Mouse (Mus musculus) neural tube, embryonic 13.5 days (tissue): ENCODE measurements around the gene Hnrnpm. TPM values are rescaled to one million over a fixed set of nuclear protein-coding genes. Genes with fewer than 3 reads are reported as not detected.
"Not testable (repeated sequence)": the region's sequence is repeated elsewhere in the genome, so short reads cannot be mapped to it uniquely, and the experiment has no call there.

Experiments
- ATAC-seq: fragments of 200-750 bp; cut with Nextera tagmentation; 2 replicates; pipeline ENCODE4 v1.8.0; 2017; ENCODE audit warnings: low read depth, mild to moderate bottlenecking, moderate TSS enrichment, moderate library complexity
- H3K27ac ChIP-seq: fragments of 300-500 bp; sonication (generic); replicated peaks from 2 replicates; pipeline ENCODE4 v1.5.1; 2015; ENCODE audit warnings: moderate library complexity, mild to moderate bottlenecking, inconsistent platforms
- H3K27me3 ChIP-seq: fragments of 300-500 bp; sonication (generic); 2 replicates; pipeline ENCODE4 v1.6.1; 2015; ENCODE audit warnings: mild to moderate bottlenecking, inconsistent platforms
- H3K36me3 ChIP-seq: fragments of 300-500 bp; sonication (generic); 2 replicates; pipeline ENCODE4 v1.6.1; 2015; ENCODE audit warnings: mild to moderate bottlenecking, inconsistent platforms
- H3K4me1 ChIP-seq: fragments of 300-500 bp; sonication (generic); replicated peaks from 2 replicates; pipeline ENCODE4 v1.6.1; 2015; ENCODE audit warnings: inconsistent platforms
- H3K4me2 ChIP-seq: fragments of 300-500 bp; sonication (generic); 2 replicates; pipeline ENCODE4 v1.6.1; 2015; ENCODE audit warnings: inconsistent platforms, mild to moderate bottlenecking, moderate library complexity
- H3K4me3 ChIP-seq: fragments of 300-500 bp; sonication (generic); 2 replicates; pipeline ENCODE4 v1.5.1; 2015; ENCODE audit warnings: mild to moderate bottlenecking, inconsistent platforms
- H3K9ac ChIP-seq: fragments of 300-500 bp; sonication (generic); 2 replicates; pipeline ENCODE4 v1.6.1; 2015; ENCODE audit warnings: moderate library complexity, mild to moderate bottlenecking, inconsistent platforms
- H3K9me3 ChIP-seq: fragments of 300-500 bp; sonication (generic); 2 replicates; pipeline ENCODE4 v1.6.1; 2016; ENCODE audit warnings: inconsistent platforms
- WGBS: fragments of 180-500 bp; shearing (Covaris S2); methylation state at CpG from one replicate; pipeline ENCODE4 v1.1.7; 2015; 5-methylcytosine and 5-hydroxymethylcytosine counted together
- polyA plus RNA-seq: library from polyadenylated mRNA; unstranded; fragments of >200 nt; fragmentation: Nextera tagmentation; extraction: Ambion mirVana; gene quantifications from 2 replicates; pipeline ENCODE4 v1.2.1, GENCODE M21; 2015

The Hnrnpm gene
- 227 and 230 TPM in 2 replicates for polyA plus RNA-seq

DNA sequence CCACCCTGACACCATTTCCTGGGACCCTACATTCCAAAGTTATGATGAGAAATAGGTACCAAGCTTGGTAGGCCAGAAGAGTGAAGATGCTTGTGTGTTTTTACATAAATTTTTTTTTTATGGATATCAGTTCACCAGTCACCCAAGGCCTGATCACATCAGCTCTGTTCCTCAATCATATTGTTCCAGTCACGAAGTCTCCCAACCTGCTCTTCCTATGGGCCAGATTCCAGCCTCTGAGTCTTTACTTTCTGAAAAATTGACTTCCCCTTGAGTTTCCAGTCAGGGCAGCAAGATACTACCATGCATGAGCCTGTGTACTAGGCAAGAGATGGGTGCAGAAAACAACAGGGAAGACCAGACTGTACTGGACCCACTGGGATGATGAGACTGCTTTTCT is at the start of gene Hnrnpm:
Hnrnpm (minus strand) TSS at position 101 of the 400 bp plus-strand sequence.
- peaks cover 9% of the 10 kb centered on the region for H3K36me3 ChIP-seq
- 96% methylated on average over 1 of the region's 1 CpGs for WGBS

DNA sequence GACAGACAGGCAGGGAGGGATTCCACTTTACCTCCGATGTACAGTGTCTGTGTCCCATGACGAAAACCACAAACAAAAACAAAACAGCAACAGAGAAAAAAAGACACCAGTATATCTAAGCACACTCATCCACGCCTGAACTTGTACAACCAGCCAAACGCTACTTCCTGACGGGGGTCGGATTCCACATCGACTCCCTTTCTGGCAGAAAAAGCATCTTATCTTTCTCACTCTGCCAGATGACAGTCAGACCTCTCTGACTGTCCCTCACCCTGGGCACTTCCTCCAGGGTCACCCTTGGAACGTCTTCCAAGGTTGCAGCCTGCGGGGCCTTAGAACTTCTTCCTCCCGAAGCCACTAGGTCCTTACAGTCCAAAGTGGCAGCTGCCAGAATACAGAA is 46.9 kb upstream of the Hnrnpm start:
- H3K27ac ChIP-seq = not testable (repeated sequence)
- WGBS = 88% methylated on average over 10 of the region's 10 CpGs

More for the DNA sequence above, at the start of gene Hnrnpm:
- H3K9ac ChIP-seq = peak within 1 kb of the TSS; percentile 60
- H3K4me1 ChIP-seq = peaks cover 33% of the 10 kb centered on the region
- H3K27me3 ChIP-seq = no peaks in the 10 kb centered on the region
- peak within 1 kb of the TSS; percentile 98 for H3K4me2 ChIP-seq
- H3K27ac ChIP-seq = peak within 1 kb of the TSS; percentile 98
- peak within 1 kb of the TSS; percentile 86 for H3K4me3 ChIP-seq
- no peaks in the 10 kb centered on the region for H3K9me3 ChIP-seq
- ATAC-seq = no peak

DNA sequence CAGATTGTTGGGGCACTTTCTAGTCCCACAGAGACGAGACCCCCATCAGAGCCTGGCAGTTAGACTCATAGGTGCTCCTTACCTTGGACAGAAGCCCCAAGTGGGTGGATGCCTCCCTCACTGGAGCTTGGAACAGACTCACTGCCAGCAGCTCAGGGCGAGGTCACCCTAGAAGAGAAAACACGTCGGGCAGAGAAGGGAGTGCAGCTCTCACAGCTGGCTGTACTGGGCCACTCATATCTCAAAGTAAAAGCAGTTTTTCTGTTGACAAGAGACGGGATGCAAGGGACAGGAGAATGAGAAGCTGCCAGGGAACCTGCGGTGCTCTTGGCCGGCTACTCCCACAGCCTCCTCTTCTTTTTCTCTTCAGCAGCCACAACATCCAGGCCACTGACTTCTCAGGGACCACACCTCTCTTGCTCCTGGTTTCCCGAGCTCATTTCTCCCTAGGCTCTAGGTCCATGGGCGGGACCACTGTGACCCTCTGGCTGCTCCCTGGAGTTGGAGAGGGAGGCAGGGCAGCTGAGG is 46.0 kb upstream of the Hnrnpm start:
- H3K4me3 ChIP-seq, H3K27ac ChIP-seq, H3K27me3 ChIP-seq, H3K9ac ChIP-seq, ATAC-seq, H3K36me3 ChIP-seq, H3K9me3 ChIP-seq, H3K4me1 ChIP-seq, H3K4me2 ChIP-seq: not testable (repeated sequence)
- 79% methylated on average over 9 of the region's 9 CpGs for WGBS

More for the DNA sequence above, 46.9 kb upstream of the Hnrnpm start:
- H3K9me3 ChIP-seq, H3K9ac ChIP-seq, H3K36me3 ChIP-seq, H3K4me2 ChIP-seq, H3K27me3 ChIP-seq, H3K4me3 ChIP-seq, ATAC-seq, H3K4me1 ChIP-seq: not testable (repeated sequence)

DNA sequence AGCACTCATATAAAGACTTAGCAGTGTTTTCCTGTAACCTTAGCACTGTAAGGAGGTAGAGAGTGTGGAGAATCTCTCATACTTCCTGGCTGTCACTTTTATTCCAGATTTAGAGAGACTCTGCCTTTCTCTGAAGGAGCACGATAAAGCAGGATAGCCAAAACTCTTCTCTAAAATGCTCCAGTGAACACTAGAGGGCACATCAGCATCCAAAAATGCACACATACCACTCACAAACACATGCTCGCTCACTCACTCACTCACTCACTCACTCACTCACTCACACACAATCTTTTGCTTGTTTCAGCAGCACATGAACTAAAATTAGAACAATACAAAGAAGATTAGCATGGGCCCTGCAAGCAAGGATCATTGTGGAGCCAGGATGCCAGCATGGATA is 42.6 kb upstream of the Hnrnpm start:
- Histone ChIP-seq H3K4me1 (no peaks in the 10 kb centered on the region), H3K27me3 (no peaks in the 10 kb centered on the region), H3K9ac (no peak overlapping the region), H3K27ac (no peak overlapping the region), H3K4me2 (no peak overlapping the region), H3K9me3 (peaks cover 5% of the 10 kb centered on the region; the same call in 1 of the 2 replicates), H3K36me3 (no peaks in the 10 kb centered on the region), H3K4me3 (no peak overlapping the region)
- WGBS = 84% methylated on average over 2 of the region's 2 CpGs
- no peak for ATAC-seq

DNA sequence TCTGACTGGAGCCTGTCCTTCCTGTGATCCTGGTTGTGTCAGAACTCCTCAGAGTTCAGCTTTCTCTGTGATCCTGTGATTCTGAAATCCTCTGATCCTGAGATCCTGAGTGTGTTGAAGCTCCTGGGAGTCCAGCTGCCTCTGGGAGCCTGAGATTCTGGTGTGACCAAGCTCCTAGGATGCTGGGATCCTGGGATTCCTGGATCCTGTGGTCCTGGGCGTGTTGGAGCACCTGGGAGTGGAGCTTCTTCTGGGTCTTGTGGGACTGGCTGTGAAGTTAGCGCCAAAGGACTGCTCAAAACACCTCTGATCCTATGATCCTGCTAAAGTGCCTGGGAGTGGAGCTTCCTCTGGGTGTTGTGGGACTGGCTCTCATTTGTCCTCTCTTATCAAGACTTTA is 41.7 kb upstream of the Hnrnpm start:
- H3K27me3 ChIP-seq = no peaks in the 10 kb centered on the region
- no peak overlapping the region for H3K9ac ChIP-seq
- H3K27ac ChIP-seq = no peak overlapping the region
- 71% methylated on average over 2 of the region's 2 CpGs for WGBS
- no peak for ATAC-seq
- no peaks in the 10 kb centered on the region for H3K36me3 ChIP-seq
- no peaks in the 10 kb centered on the region for H3K4me1 ChIP-seq
- no peak overlapping the region for H3K4me3 ChIP-seq
- peaks cover 5% of the 10 kb centered on the region; the same call in 1 of the 2 replicates for H3K9me3 ChIP-seq
- H3K4me2 ChIP-seq = no peak overlapping the region

DNA sequence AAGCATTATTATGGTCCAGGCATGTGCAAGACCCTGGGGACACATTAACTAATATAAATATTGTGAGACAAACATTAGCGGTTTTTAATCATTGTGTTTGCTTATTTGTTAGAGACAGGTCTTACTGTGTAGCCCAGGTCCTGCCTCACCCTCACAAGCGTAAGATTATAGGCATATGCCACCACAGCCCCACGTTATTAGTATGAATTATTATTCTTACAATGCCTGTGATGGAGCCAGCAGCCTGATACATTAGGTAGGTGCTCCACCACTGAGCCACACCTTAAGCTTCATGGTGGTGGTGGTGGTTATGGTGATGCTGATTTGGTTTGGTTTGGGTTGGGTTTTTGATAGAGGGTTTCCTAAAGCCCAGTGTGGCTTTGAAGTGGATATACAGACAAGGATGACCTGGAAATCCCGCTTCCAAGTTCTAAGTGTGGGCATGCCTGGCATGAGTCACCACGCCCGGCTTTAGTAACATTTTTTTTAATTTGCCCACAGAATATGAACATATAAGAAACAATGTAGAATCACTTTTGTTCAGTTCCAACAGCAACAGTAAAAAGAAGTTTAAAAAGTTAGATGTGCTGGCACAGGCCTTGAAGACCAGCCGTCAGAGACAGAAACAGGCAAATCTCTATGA is 33.2 kb upstream of the Hnrnpm start:
- H3K27ac ChIP-seq = no peak overlapping the region
- H3K9ac ChIP-seq = no peak overlapping the region
- H3K36me3 ChIP-seq = peaks cover 6% of the 10 kb centered on the region; the same call in 1 of the 2 replicates
- no peaks in the 10 kb centered on the region for H3K9me3 ChIP-seq
- 95% methylated on average over 7 of the region's 7 CpGs for WGBS
- H3K27me3 ChIP-seq = no peaks in the 10 kb centered on the region
- no peak overlapping the region for H3K4me2 ChIP-seq
- H3K4me3 ChIP-seq = no peak overlapping the region
- no peak for ATAC-seq
- peaks cover 13% of the 10 kb centered on the region for H3K4me1 ChIP-seq

DNA sequence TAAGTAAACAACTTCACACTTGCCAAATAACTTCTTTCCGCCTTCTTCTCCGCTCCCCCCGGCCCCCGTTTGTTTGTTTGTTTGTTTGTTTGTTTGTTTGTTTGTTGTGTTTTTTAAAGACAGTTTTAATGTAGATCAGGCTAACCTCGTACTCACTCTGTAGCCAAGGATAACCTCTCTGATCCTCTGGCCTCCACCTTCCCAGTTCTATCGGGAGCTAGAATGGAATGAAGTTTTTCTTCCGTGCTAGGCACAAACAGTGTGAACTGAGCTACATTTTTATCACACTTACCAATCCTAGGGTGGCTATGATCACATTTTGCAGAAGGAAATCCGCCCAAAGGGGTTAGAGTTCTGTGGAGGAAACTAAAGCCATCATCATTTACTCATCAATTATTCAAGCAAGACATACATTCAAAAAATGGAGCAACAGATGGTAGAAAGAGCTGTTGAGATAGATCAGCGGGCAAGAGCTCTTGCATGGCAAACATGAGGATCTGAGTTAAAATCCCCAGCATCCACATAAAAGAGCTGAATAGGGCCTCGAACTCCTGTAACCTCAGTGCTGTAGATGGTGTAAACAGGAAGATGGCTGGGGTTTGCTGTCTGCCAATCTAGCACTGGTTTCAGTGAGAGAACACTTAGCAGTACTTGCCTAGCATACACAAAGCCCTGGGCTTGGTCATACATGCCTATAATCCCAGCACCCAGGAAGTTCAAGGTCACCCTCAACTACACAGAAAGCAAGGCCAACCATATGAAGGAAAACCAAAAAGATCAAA is 32.5 kb upstream of the Hnrnpm start:
- Histone ChIP-seq H3K27me3 (no peaks in the 10 kb centered on the region), H3K27ac (no peak overlapping the region), H3K36me3 (peaks cover 6% of the 10 kb centered on the region; the same call in 1 of the 2 replicates), H3K4me3 (peak overlapping the region; percentile 88), H3K9me3 (no peaks in the 10 kb centered on the region), H3K4me2 (peak overlapping the region; percentile 74), H3K4me1 (peaks cover 13% of the 10 kb centered on the region), H3K9ac (no peak overlapping the region)
- peak; percentile 41 for ATAC-seq
- 45% methylated on average over 10 of the region's 10 CpGs for WGBS

DNA sequence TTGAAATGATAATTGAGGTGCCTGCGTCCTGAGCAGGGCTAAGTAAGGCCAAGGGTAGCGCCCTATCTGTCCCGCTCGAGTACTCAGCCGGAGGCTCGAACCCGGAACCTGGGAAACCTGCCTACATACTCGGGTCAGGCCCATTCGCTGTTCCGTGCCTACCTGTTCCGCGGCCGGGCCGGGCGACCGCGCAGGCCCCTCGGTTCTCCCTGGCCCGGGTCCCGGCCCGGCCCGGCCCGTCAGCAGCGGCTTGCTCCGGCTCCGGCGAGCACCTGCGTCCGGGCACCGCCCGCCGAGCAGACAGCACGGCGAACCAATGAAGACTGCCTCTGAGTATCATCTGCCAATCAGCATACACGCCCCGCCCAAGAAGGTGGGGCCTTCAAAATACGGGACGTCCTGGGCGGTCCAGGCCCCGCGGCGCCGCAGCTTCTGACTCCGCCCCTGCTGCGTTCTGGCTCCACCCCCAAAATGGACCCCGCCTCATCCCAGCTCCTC is 31.8 kb upstream of the Hnrnpm start, which contains the start of gene March2:
March2 (minus strand) TSS at position 287 of the 498 bp plus-strand sequence.
- H3K36me3 ChIP-seq = peaks cover 6% of the 10 kb centered on the region; the same call in 1 of the 2 replicates
- H3K4me3 ChIP-seq = peak within 1 kb of the TSS; percentile 88
- peaks cover 13% of the 10 kb centered on the region for H3K4me1 ChIP-seq
- H3K9ac ChIP-seq = peak within 1 kb of the TSS; percentile 82
- H3K27me3 ChIP-seq = no peaks in the 10 kb centered on the region
- peak within 1 kb of the TSS; percentile 74 for H3K4me2 ChIP-seq
- peak; percentile 100 for ATAC-seq
- no peaks in the 10 kb centered on the region for H3K9me3 ChIP-seq
- 2% methylated on average over 46 of the region's 46 CpGs for WGBS
- H3K27ac ChIP-seq = no peak within 1 kb of the TSS

DNA sequence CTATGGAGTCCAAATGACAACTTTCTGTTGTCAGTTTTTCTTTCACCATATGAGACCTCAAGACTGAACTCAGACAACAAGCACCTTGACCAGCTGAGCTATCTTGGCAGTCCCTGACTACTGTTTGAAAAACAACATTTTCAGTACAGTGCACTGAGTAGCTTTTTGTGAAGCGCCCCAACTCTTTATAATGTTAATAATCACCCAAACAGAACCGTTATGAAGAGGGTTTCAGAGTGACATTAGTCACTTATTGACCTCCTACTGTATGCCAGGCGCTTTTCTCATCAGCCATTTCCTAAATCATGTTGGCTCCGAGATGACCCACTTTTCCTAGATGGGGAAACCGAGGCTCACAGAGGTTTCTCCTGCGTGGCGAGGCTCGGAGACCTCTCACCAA is 31.3 kb upstream of the Hnrnpm start:
- H3K4me3 ChIP-seq = peak overlapping the region; percentile 88
- 0 out of 2 replicates have a peak, but pooled peaks have one; percentile 0 for ATAC-seq
- no peaks in the 10 kb centered on the region for H3K27me3 ChIP-seq
- peaks cover 13% of the 10 kb centered on the region for H3K4me1 ChIP-seq
- H3K9ac ChIP-seq = peak overlapping the region; percentile 82
- peak overlapping the region; percentile 74 for H3K4me2 ChIP-seq
- 7% methylated on average over 8 of the region's 8 CpGs for WGBS
- peaks cover 6% of the 10 kb centered on the region; the same call in 1 of the 2 replicates for H3K36me3 ChIP-seq
- no peak overlapping the region for H3K27ac ChIP-seq
- H3K9me3 ChIP-seq = no peaks in the 10 kb centered on the region

DNA sequence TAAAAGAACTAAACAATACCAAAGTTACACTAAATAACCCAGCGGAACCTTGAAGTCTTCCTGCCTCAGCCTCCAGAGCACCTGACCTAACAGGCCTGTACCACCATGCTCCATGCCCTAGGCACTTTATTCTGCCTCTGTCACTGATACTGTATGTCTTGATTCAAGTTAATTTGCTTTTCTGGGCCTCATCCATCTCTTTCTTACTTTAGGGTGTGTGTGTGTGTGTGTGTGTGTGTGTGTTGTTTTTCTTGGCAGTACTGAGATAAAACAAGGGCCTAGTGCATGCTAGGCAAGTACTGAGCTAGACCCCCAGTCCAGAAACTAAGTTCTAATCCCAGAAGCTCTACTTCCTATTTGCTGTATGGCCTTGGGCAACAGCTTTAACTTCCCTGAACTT is 30.6 kb upstream of the Hnrnpm start:
- no peak overlapping the region for H3K4me3 ChIP-seq

DNA sequence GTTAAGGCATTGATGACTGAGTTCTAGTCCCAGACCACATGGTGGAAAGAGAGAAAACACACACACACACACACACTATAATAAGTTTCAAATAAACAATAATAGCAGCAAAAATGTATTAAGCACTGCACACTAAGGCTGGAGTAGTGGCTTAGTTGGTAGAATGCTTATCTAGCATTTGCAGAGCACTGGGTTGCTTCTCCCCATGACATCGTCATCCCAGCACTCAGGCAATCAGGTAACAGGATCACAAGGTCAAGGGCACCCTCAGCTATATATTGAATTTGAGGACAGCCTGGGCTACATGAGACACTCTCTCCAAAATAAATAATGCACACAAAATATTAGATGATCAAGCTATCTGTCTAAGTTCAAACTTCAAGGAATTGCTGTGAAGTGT is 28.1 kb upstream of the Hnrnpm start:
- Histone ChIP-seq H3K36me3 (peaks cover 17% of the 10 kb centered on the region), H3K9ac (no peak overlapping the region), H3K27me3 (no peaks in the 10 kb centered on the region), H3K27ac (no peak overlapping the region), H3K9me3 (no peaks in the 10 kb centered on the region), H3K4me1 (peaks cover 13% of the 10 kb centered on the region), H3K4me2 (no peak overlapping the region), H3K4me3 (no peak overlapping the region)
- no peak for ATAC-seq
- 84% methylated on average over 1 of the region's 1 CpGs for WGBS

More for the DNA sequence above, 30.6 kb upstream of the Hnrnpm start:
- H3K36me3 ChIP-seq = peaks cover 6% of the 10 kb centered on the region; the same call in 1 of the 2 replicates
- H3K9ac ChIP-seq = no peak overlapping the region
- H3K9me3 ChIP-seq = no peaks in the 10 kb centered on the region
- no peak for ATAC-seq
- peaks cover 13% of the 10 kb centered on the region for H3K4me1 ChIP-seq
- no peaks in the 10 kb centered on the region for H3K27me3 ChIP-seq
- 97% methylated on average over 1 of the region's 1 CpGs for WGBS
- H3K27ac ChIP-seq = no peak overlapping the region
- H3K4me2 ChIP-seq = peak overlapping the region; percentile 74; the same call in 1 of the 2 replicates

DNA sequence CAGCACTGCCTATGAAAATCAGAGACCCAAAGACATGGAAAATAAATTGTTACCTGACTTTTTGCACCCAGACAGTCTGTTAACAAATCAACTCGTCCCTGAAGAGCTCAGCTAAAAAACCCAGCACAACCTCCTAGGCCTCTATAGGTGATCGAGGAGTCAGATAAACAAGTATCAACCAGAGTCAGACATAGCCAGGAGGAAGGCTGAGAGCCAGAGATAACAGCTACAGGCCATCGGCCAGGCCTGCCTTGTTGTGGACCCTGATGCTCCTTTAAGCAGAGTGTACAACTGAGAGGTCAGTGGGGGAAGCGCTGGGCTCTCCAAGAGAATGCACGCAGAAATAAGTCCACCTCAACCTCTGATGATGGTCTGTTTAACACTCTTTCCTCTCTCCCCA is 26.6 kb upstream of the Hnrnpm start:
- H3K4me1 ChIP-seq = peaks cover 13% of the 10 kb centered on the region
- no peak overlapping the region for H3K9ac ChIP-seq
- H3K36me3 ChIP-seq = peaks cover 31% of the 10 kb centered on the region
- no peaks in the 10 kb centered on the region for H3K9me3 ChIP-seq
- no peak overlapping the region for H3K4me3 ChIP-seq
- 85% methylated on average over 5 of the region's 5 CpGs for WGBS
- H3K27me3 ChIP-seq = no peaks in the 10 kb centered on the region
- H3K4me2 ChIP-seq = no peak overlapping the region
- ATAC-seq = no peak
- no peak overlapping the region for H3K27ac ChIP-seq
